Mouse (Mus musculus) neural tube, embryonic 15.5 days (tissue): ENCODE results near the gene Zfp260. TPM values are rescaled to one million over a fixed set of nuclear protein-coding genes. Genes with fewer than 3 reads are reported as not detected.

ENCODE experiments used
- ATAC-seq: fragments of 200-750 bp; cut with Nextera tagmentation; 2 replicates; pipeline ENCODE4 v1.8.0; 2017; ENCODE audit warnings: mild to moderate bottlenecking, moderate TSS enrichment, moderate library complexity; ENCODE audit not compliant: low FRiP score
- H3K27ac ChIP-seq: fragments of 300-500 bp; sonication (generic); replicated peaks from 2 replicates; pipeline ENCODE4 v1.5.1; 2015; ENCODE audit warnings: mild to moderate bottlenecking, inconsistent platforms
- H3K27me3 ChIP-seq: fragments of 300-500 bp; sonication (generic); replicated peaks from 2 replicates; pipeline ENCODE4 v1.6.1; 2015; ENCODE audit warnings: inconsistent platforms
- H3K36me3 ChIP-seq: fragments of 300-500 bp; sonication (generic); 2 replicates; pipeline ENCODE4 v1.6.1; 2015; ENCODE audit warnings: inconsistent platforms
- H3K4me1 ChIP-seq: fragments of 300-500 bp; sonication (generic); 2 replicates; pipeline ENCODE4 v1.6.1; 2015; ENCODE audit warnings: inconsistent platforms
- H3K4me2 ChIP-seq: fragments of 300-500 bp; sonication (generic); 2 replicates; pipeline ENCODE4 v1.6.1; 2015; ENCODE audit warnings: inconsistent platforms, mild to moderate bottlenecking, moderate library complexity
- H3K4me3 ChIP-seq: fragments of 300-500 bp; sonication (generic); replicated peaks from 2 replicates; pipeline ENCODE4 v1.5.1; 2015; ENCODE audit warnings: mild to moderate bottlenecking, inconsistent platforms
- H3K9ac ChIP-seq: fragments of 300-500 bp; sonication (generic); replicated peaks from 2 replicates; pipeline ENCODE4 v1.6.1; 2015; ENCODE audit warnings: mild to moderate bottlenecking, inconsistent platforms
- H3K9me3 ChIP-seq: fragments of 300-500 bp; sonication (generic); replicated peaks from 2 replicates; pipeline ENCODE4 v1.6.1; 2016; ENCODE audit warnings: inconsistent platforms
- WGBS: fragments of 180-500 bp; shearing (Covaris S2); methylation state at CpG from one replicate; pipeline ENCODE4 v1.1.7; 2015; ENCODE audit warnings: mixed read lengths; 5-methylcytosine and 5-hydroxymethylcytosine counted together
- polyA plus RNA-seq: library from polyadenylated mRNA; unstranded; fragments of >200 nt; fragmentation: Nextera tagmentation; extraction: Ambion mirVana; gene quantifications from 2 replicates; pipeline ENCODE4 v1.2.1, GENCODE M21; 2015

Gene Zfp260
- 78.0 and 82.0 TPM in 2 replicates for polyA plus RNA-seq

DNA sequence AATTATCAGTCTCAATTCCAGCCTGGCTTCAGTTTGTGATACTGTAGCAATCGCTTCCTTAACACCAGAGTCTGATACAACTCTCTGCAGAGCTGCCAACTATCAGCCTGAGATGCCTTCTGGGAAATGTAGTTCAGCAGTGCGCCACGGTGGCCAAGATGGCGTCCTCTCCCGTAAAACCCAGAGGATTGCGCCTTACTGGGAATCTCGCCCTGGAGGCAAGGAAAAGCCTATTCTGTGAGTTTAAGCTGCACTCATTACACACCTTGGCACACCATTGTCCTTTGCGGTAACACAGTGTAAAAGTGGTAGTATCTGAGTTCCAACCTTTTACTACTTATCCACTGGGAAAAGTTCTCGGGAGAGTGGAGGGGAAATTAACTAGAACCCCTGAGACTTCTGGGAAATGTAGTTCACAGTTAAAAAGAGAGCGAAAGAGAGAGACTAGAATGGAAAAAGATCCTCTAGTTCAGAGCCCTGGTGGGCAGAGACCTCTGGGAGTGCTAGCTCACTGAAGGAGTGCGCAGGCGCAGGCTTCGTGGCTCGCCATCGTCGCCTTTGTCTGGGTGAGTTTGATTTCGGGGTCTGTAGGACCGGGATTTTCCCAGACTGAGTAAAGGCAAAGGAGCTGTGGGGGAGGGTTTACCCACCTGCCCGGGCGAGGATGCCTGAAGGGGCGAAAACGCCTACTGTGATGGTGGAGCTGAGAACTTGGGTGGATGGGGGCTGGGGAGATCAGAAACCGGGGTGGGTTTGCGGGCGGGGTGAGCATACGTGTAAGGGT lies at the start of gene Zfp260:
Zfp260 (plus strand) TSS at position 132 of the 784 bp plus-strand sequence.
- H3K9ac ChIP-seq: peak within 1 kb of the TSS; percentile 87
- H3K27ac ChIP-seq: peak within 1 kb of the TSS; percentile 98
- no peaks in the 10 kb centered on the region for H3K9me3 ChIP-seq
- peak; percentile 84 for ATAC-seq
- peaks cover 35% of the 10 kb centered on the region for H3K4me1 ChIP-seq
- no peaks in the 10 kb centered on the region for H3K27me3 ChIP-seq
- under 1% methylated on average over 26 of the region's 26 CpGs for WGBS
- H3K4me2 ChIP-seq: peak within 1 kb of the TSS; percentile 69
- H3K36me3 ChIP-seq: peaks cover 13% of the 10 kb centered on the region
- H3K4me3 ChIP-seq: peak within 1 kb of the TSS; percentile 68

GRCm38 (mm10) chr7:30048126-30048525 lies 46.5 kb upstream of the Zfp260 start:
- ATAC-seq: no peak
- H3K36me3 ChIP-seq: peaks cover 14% of the 10 kb centered on the region; the same call in 1 of the 2 replicates
- H3K9ac ChIP-seq: no peak overlapping the region
- no peak overlapping the region for H3K4me3 ChIP-seq
- no peaks in the 10 kb centered on the region for H3K27me3 ChIP-seq
- no peaks in the 10 kb centered on the region for H3K9me3 ChIP-seq
- no peak overlapping the region for H3K4me2 ChIP-seq
- H3K27ac ChIP-seq: no peak overlapping the region
- 94% methylated on average over 4 of the region's 4 CpGs for WGBS
- peaks cover 12% of the 10 kb centered on the region for H3K4me1 ChIP-seq

- peak within 1 kb of the TSS; percentile 63 for H3K4me2 ChIP-seq
- peak within 1 kb of the TSS; percentile 56 for H3K9ac ChIP-seq
- WGBS: under 1% methylated on average over 40 of the region's 40 CpGs
- H3K9me3 ChIP-seq: no peaks in the 10 kb centered on the region
- no peaks in the 10 kb centered on the region for H3K27me3 ChIP-seq
- H3K27ac ChIP-seq: peak within 1 kb of the TSS; percentile 83
- H3K4me1 ChIP-seq: peaks cover 12% of the 10 kb centered on the region
- peak within 1 kb of the TSS; percentile 56 for H3K4me3 ChIP-seq
- ATAC-seq: peak; percentile 98
- H3K36me3 ChIP-seq: peaks cover 19% of the 10 kb centered on the region
Measured at GRCm38 (mm10) chr7:30050882-30051548, 43.6 kb upstream of the Zfp260 start, which contains the start of gene Zfp14. Gene Zfp14, minus strand, starts transcription at chr7:30051380.

- no peak overlapping the region for H3K9ac ChIP-seq
- H3K4me2 ChIP-seq: no peak overlapping the region
- no peak overlapping the region for H3K4me3 ChIP-seq
- H3K9me3 ChIP-seq: no peaks in the 10 kb centered on the region
- H3K27ac ChIP-seq: no peak overlapping the region
- 14% methylated on average over 3 of the region's 3 CpGs for WGBS
- peaks cover 12% of the 10 kb centered on the region for H3K4me1 ChIP-seq
- H3K27me3 ChIP-seq: no peaks in the 10 kb centered on the region
- peaks cover 33% of the 10 kb centered on the region for H3K36me3 ChIP-seq
- no peak for ATAC-seq
Measured at GRCm38 (mm10) chr7:30053591-30053990, 41.0 kb upstream of the Zfp260 start.

DNA sequence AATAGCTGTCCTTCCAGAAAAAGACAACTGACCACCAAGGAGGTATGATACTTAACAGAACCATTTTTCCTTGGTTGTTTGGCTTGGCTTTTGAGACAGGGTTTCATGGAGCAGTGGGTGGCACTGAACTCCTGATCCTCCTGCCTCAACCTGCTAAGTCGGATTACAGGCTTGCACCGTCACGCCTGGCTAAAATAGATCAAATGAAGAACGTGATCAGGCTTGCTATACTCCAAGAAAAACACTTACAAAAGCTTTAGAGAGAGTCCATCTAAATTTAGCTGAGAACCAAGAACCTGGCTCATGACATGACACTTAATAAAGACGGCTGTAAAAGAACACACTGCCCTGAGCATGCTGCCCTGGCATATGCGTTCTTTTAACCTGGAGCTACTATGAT lies 34.2 kb upstream of the Zfp260 start:
- H3K36me3 ChIP-seq: peaks cover 73% of the 10 kb centered on the region
- H3K9me3 ChIP-seq: no peaks in the 10 kb centered on the region
- no peak overlapping the region for H3K9ac ChIP-seq
- no peak overlapping the region for H3K4me2 ChIP-seq
- no peak for ATAC-seq
- 90% methylated on average over 6 of the region's 6 CpGs for WGBS
- H3K27me3 ChIP-seq: no peaks in the 10 kb centered on the region
- H3K4me1 ChIP-seq: no peaks in the 10 kb centered on the region
- H3K4me3 ChIP-seq: no peak overlapping the region
- H3K27ac ChIP-seq: no peak overlapping the region

DNA sequence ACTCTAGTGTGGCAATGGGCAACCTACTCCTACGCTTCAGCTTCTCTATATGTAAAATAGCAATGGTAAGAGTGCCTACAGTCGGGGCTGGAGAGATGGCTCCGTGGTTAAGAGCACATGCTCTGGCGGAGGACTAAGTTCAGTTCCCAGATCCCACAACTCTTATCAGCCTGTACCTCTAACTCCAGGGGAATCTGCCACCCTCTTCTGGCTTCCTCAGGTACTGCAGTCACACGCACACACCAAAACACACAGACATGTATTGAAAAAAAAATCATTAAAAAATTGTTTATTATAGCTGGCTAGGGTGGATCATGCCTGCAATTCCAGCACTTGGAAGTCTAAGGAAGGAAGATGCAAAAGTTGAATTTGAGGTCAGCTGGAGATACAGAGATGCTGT lies 32.1 kb upstream of the Zfp260 start:
- Histone ChIP-seq H3K27me3 (no peaks in the 10 kb centered on the region), H3K4me2 (no peak overlapping the region), H3K9me3 (no peaks in the 10 kb centered on the region), H3K36me3 (peaks cover 65% of the 10 kb centered on the region), H3K4me1 (no peaks in the 10 kb centered on the region), H3K27ac (no peak overlapping the region), H3K9ac (no peak overlapping the region), H3K4me3 (no peak overlapping the region)
- 89% methylated on average over 5 of the region's 5 CpGs for WGBS
- no peak for ATAC-seq

DNA sequence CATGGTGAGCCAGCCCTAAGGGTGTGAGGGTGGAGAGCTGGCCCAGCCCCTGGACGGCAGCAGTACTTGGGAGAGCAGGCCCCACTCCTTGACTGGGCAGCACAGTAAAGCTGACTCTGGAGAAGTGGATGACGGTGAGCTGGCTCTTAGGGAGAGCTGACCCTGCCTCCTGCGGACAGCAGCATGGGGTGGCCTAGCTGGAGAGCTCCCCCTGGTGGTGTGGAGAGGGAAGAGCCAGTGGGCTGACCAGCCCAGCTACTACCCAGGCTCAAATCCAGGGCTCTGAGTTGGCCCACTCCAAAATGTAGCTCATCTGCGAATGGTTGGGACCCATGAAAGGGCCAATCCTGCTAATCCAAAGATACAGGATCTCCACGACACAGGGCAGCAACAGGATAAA lies 30.0 kb upstream of the Zfp260 start:
- Histone ChIP-seq H3K4me1 (no peaks in the 10 kb centered on the region), H3K9ac (no peak overlapping the region), H3K4me2 (no peak overlapping the region), H3K27ac (no peak overlapping the region), H3K9me3 (no peaks in the 10 kb centered on the region), H3K27me3 (no peaks in the 10 kb centered on the region), H3K4me3 (no peak overlapping the region), H3K36me3 (peaks cover 58% of the 10 kb centered on the region)
- WGBS: 86% methylated on average over 5 of the region's 5 CpGs
- no peak for ATAC-seq

- peaks cover 11% of the 10 kb centered on the region for H3K4me1 ChIP-seq
- H3K27ac ChIP-seq: peak within 1 kb of the TSS; percentile 84
- WGBS: under 1% methylated on average over 50 of the region's 50 CpGs
- H3K36me3 ChIP-seq: peaks cover 20% of the 10 kb centered on the region
- peak within 1 kb of the TSS; percentile 83 for H3K9ac ChIP-seq
- H3K4me2 ChIP-seq: peak within 1 kb of the TSS; percentile 94
- no peaks in the 10 kb centered on the region for H3K9me3 ChIP-seq
- peak; percentile 93 for ATAC-seq
- H3K4me3 ChIP-seq: peak within 1 kb of the TSS; percentile 64
- no peaks in the 10 kb centered on the region for H3K27me3 ChIP-seq
Measured at GRCm38 (mm10) chr7:30072146-30073028, 22.2 kb upstream of the Zfp260 start, which contains the start of gene Zfp82. Gene Zfp82, minus strand, starts transcription at chr7:30072900.

DNA sequence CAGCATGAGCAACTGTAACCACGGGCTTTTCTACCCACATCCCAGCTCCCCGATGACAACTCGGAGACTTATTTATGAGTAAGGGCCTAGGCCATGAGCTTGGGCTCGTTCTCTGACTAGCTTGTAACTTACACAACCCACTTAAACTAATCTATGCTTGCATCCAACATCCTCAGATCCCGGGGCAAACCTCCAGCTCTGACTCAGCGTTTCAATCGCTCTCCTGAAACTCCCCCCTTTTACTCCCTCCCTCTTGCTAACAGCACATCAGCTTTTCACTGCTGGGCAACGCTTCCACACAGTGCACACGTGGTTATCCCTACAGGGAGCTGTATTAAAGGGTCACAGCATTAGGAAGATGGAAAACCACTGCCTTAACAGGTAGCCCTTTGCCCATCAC lies 8.1 kb upstream of the Zfp260 start:
- peaks cover 41% of the 10 kb centered on the region for H3K36me3 ChIP-seq
- no peak overlapping the region for H3K4me3 ChIP-seq
- H3K9me3 ChIP-seq: no peaks in the 10 kb centered on the region
- no peaks in the 10 kb centered on the region for H3K27me3 ChIP-seq
- peaks cover 26% of the 10 kb centered on the region for H3K4me1 ChIP-seq
- H3K9ac ChIP-seq: no peak overlapping the region
- H3K4me2 ChIP-seq: no peak overlapping the region
- H3K27ac ChIP-seq: no peak overlapping the region
- no peak for ATAC-seq
- 89% methylated on average over 9 of the region's 9 CpGs for WGBS

DNA sequence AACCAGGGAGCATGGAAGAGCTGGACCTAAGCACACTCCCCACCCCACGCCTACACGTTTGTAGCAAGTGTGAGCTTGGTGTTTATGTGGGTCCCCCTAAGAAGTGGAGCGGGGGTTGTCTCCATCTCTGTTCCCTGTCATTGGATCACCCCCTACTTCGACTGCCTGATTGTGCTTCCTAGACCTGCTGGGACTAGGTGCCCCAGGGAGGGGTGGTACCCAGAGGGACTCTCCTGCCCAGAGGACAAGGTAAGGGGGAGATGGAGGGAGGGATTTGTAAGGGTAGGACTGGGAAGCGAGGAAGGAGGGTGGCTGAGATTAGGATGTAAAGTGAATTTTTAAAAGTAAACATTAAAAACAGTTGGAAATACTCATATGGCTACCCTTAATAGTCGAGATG lies 5.2 kb upstream of the Zfp260 start:
- peak overlapping the region; percentile 65 for H3K4me3 ChIP-seq
- 22% methylated on average over 6 of the region's 6 CpGs for WGBS
- peaks cover 26% of the 10 kb centered on the region for H3K36me3 ChIP-seq
- no peaks in the 10 kb centered on the region for H3K27me3 ChIP-seq
- H3K9ac ChIP-seq: peak overlapping the region; percentile 62
- H3K4me2 ChIP-seq: peak overlapping the region; percentile 85
- ATAC-seq: no peak
- H3K9me3 ChIP-seq: no peaks in the 10 kb centered on the region
- no peak overlapping the region; the same call in 1 of the 2 replicates for H3K27ac ChIP-seq
- peaks cover 33% of the 10 kb centered on the region for H3K4me1 ChIP-seq
